In the genomic region with DNA sequence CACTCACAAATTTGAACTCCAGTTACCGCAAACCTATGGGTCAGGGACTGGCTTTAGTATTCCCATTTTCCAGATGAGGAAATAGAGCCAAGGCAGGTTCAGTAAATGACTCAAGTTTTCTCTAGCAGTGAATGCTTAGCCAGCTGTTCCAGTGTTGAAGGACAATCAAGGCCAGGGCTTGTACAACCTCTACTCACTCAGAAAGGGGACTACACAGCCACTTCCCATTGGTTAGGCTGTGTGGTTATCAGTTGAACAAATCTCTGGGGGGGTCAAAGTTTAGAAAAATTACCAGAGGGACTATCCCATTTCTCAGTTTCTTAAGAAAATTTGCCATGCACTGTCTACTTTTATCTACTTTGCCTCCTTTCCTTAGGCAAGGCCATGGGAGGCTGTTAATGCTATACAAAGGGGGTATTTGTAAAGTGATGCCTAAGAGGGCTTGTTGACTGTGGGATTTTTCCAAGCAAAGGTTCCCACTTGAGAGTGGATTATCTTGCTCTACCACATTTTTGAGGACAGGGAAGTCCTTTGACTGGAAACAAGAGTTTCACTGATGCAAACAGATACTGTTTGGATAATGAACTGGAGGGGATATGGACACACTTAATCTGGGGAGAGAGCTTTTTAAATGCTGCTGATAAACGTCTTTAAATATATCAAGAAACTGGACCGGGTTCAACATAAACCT, we compare ENCODE assay signal across 21 mouse cellular contexts. TPM values are rescaled to one million over a fixed set of nuclear protein-coding genes. Genes with fewer than 3 reads are reported as not detected.
A peak's percentile ranks its signal among the peaks of the same experiment; 100 is the strongest.
DNase-seq lines count a peak whose midpoint lies in the region; ATAC-seq and TF ChIP-seq lines count a peak whose summit lies in the region.
"Had no signal": no experiment of that assay in that cellular context is flagged by ENCODE, and none has a peak within 500 bp of the region (broad histone marks: within the 10 kb centered on the region; RNA-seq: fewer than 3 reads in every experiment).

No protein-coding gene starts in this region.

- H3K4me2 ChIP-seq in embryonic facial prominence, embryonic 11.5 days (ENCODE audit: low read depth, low read length) = no peak overlapping the region
- no peak overlapping the region for H3K4me2 ChIP-seq in embryonic facial prominence, embryonic 12.5 days (replicated peaks)
- H3K4me2 ChIP-seq in liver, postnatal 0 days (ENCODE audit: low read depth, low read length) = no peak overlapping the region
- H3K4me2 ChIP-seq: heart, embryonic 15.5 days; hindbrain, embryonic 14.5 days had no signal

- peak; percentile 28 for DNase-seq in embryonic facial prominence, embryonic 11.5 days (ENCODE audit: low spot score)
- no peak for DNase-seq in embryonic facial prominence, embryonic 10.5 days (ENCODE audit: low spot score)
- DNase-seq in lung, adult 18-20 months = peak; percentile 25 to 81
- peak; percentile 87 for DNase-seq in lung, postnatal 25 days (ENCODE audit: low spot score)
- no peak for DNase-seq in liver, postnatal 0 days
- DNase-seq in thymus, postnatal 25 days = no peak
- DNase-seq in frontal cortex, postnatal 10 days (ENCODE audit: low spot score in 2 of 2) = no peak
- DNase-seq: cerebellum, adult 11 months; cerebellum, postnatal 25 days; liver; right cerebral cortex, postnatal 14 days had no signal

- no peaks in the 10 kb centered on the region for H3K27me3 ChIP-seq in embryonic facial prominence, embryonic 11.5 days (ENCODE audit: control insufficient read depth, insufficient read depth, low read length)
- 0 out of 2 replicates have a peak, but pooled peaks cover 2% of the 10 kb centered on the region for H3K27me3 ChIP-seq in embryonic facial prominence, embryonic 10.5 days (replicated peaks; ENCODE audit: low read depth, poor library complexity, severe bottlenecking)
- H3K27me3 ChIP-seq in embryonic facial prominence, embryonic 12.5 days = no peaks in the 10 kb centered on the region
- no peaks in the 10 kb centered on the region for H3K27me3 ChIP-seq in liver, postnatal 0 days (ENCODE audit: insufficient read depth, low read length)
- H3K27me3 ChIP-seq: CH12.LX; heart, embryonic 15.5 days had no signal

- no peaks in the 10 kb centered on the region for H3K9me3 ChIP-seq in embryonic facial prominence, embryonic 11.5 days (replicated peaks; ENCODE audit: control insufficient read depth, low read length)
- no peaks in the 10 kb centered on the region for H3K9me3 ChIP-seq in embryonic facial prominence, embryonic 10.5 days
- 0 out of 2 replicates have a peak, but pooled peaks cover 3% of the 10 kb centered on the region for H3K9me3 ChIP-seq in embryonic facial prominence, embryonic 12.5 days
- no peaks in the 10 kb centered on the region for H3K9me3 ChIP-seq in liver, postnatal 0 days (ENCODE audit: low read length)
- H3K9me3 ChIP-seq: heart, embryonic 15.5 days; midbrain, embryonic 10.5 days had no signal

- no peak for TF ChIP-seq EP300 in liver, postnatal 0 days (IDR thresholded peaks at IDR 0.05; ENCODE audit: low read depth)

- no peak overlapping the region for H3K27ac ChIP-seq in embryonic facial prominence, embryonic 11.5 days (replicated peaks; ENCODE audit: low read depth, low read length)
- no peak overlapping the region for H3K27ac ChIP-seq in embryonic facial prominence, embryonic 10.5 days (replicated peaks)
- H3K27ac ChIP-seq in embryonic facial prominence, embryonic 12.5 days = no peak overlapping the region; the same call in 1 of the 2 replicates
- no peak overlapping the region for H3K27ac ChIP-seq in liver, postnatal 0 days (ENCODE audit: low read depth)
- H3K27ac ChIP-seq: heart, embryonic 15.5 days; hindbrain, embryonic 14.5 days; midbrain, embryonic 10.5 days had no signal

- WGBS in embryonic facial prominence, embryonic 11.5 days = 50% methylated on average over 3 of the region's 3 CpGs
- WGBS in embryonic facial prominence, embryonic 10.5 days = 63% methylated on average over 3 of the region's 3 CpGs
- 46% methylated on average over 3 of the region's 3 CpGs for WGBS in embryonic facial prominence, embryonic 12.5 days
- WGBS in liver, postnatal 0 days (ENCODE audit: insufficient replicate concordance) = 52% methylated on average over 3 of the region's 3 CpGs

- no peaks in the 10 kb centered on the region for H3K4me1 ChIP-seq in embryonic facial prominence, embryonic 11.5 days (ENCODE audit: control insufficient read depth, insufficient read depth, low read length)
- H3K4me1 ChIP-seq in embryonic facial prominence, embryonic 10.5 days = peaks cover 15% of the 10 kb centered on the region
- peaks cover 10% of the 10 kb centered on the region; the same call in 1 of the 2 replicates for H3K4me1 ChIP-seq in embryonic facial prominence, embryonic 12.5 days
- H3K4me1 ChIP-seq in liver, postnatal 0 days (ENCODE audit: insufficient read depth) = no peaks in the 10 kb centered on the region

- no peak overlapping the region for H3K9ac ChIP-seq in embryonic facial prominence, embryonic 11.5 days (replicated peaks; ENCODE audit: low read length)
- H3K9ac ChIP-seq in embryonic facial prominence, embryonic 12.5 days = no peak overlapping the region
- H3K9ac ChIP-seq in liver, postnatal 0 days (replicated peaks) = no peak overlapping the region
- H3K9ac ChIP-seq: heart, embryonic 15.5 days; hindbrain, embryonic 14.5 days had no signal

- no peak for TF ChIP-seq CTCF in liver, postnatal 0 days (IDR thresholded peaks at IDR 0.05; ENCODE audit: low read depth)

- H3K4me3 ChIP-seq in embryonic facial prominence, embryonic 11.5 days (ENCODE audit: low read depth, low read length) = no peak overlapping the region
- H3K4me3 ChIP-seq in embryonic facial prominence, embryonic 10.5 days = no peak overlapping the region
- no peak overlapping the region for H3K4me3 ChIP-seq in embryonic facial prominence, embryonic 12.5 days
- H3K4me3 ChIP-seq in liver, postnatal 0 days (ENCODE audit: low read depth, low read length) = no peak overlapping the region
- H3K4me3 ChIP-seq: heart, embryonic 15.5 days; midbrain, embryonic 10.5 days had no signal

- no peaks in the 10 kb centered on the region for H3K36me3 ChIP-seq in embryonic facial prominence, embryonic 11.5 days (replicated peaks; ENCODE audit: control insufficient read depth, insufficient read depth, low read depth, low read length)
- H3K36me3 ChIP-seq in embryonic facial prominence, embryonic 10.5 days (replicated peaks) = no peaks in the 10 kb centered on the region
- no peaks in the 10 kb centered on the region for H3K36me3 ChIP-seq in embryonic facial prominence, embryonic 12.5 days
- H3K36me3 ChIP-seq in liver, postnatal 0 days (replicated peaks; ENCODE audit: insufficient read depth, low read length) = no peaks in the 10 kb centered on the region
- H3K36me3 ChIP-seq: heart, embryonic 15.5 days; midbrain, embryonic 10.5 days had no signal

- no peak for ATAC-seq in embryonic facial prominence, embryonic 11.5 days (replicated peaks; ENCODE audit: insufficient number of reproducible peaks, low FRiP score, low TSS enrichment, low read depth)
- ATAC-seq in embryonic facial prominence, embryonic 12.5 days (ENCODE audit: insufficient number of reproducible peaks, insufficient read depth, low FRiP score, low TSS enrichment) = peak; percentile 37
- ATAC-seq in liver, postnatal 0 days = no peak
- ATAC-seq: forebrain, embryonic 14.5 days; intestine, postnatal 0 days had no signal

RNA-seq across cellular contexts. Expression of a gene that starts 30.2 kb away (rescaled TPM):
- polyA plus RNA-seq in embryonic facial prominence, embryonic 11.5 days (2014; fragmentation: Nextera tagmentation; extraction: Ambion mirVana) = not detected in 2 replicates
- not detected in 2 replicates for polyA plus RNA-seq in embryonic facial prominence, embryonic 10.5 days (2016; fragmentation: Nextera tagmentation; extraction: Ambion mirVana)
- polyA plus RNA-seq in embryonic facial prominence, embryonic 12.5 days (2016; fragmentation: Nextera tagmentation; extraction: Ambion mirVana) = not detected in 2 replicates
- not detected in 2 replicates for polyA plus RNA-seq in liver, postnatal 0 days (2015; fragmentation: Nextera tagmentation; extraction: Ambion mirVana)
- polyA plus RNA-seq: adrenal gland, adult 2 months; brain, embryonic 14.5 days; forebrain, embryonic 14.5 days; heart, embryonic 15.5 days; hindbrain, embryonic 14.5 days; intestine, postnatal 0 days; midbrain, embryonic 10.5 days; neural tube, embryonic 11.5 days had no signal

Comparison
In these comparisons a context has a peak if more than half of its experiments do, and no peak if none do; other contexts are left out.
1. DNase-seq: peak in embryonic facial prominence, embryonic 11.5 days (single experiment), lung, adult 18-20 months (2 of 2) and lung, postnatal 25 days (single experiment); none in embryonic facial prominence, embryonic 10.5 days (single experiment), liver, postnatal 0 days (single experiment), thymus, postnatal 25 days (single experiment) and frontal cortex, postnatal 10 days (0 of 2).